Mouse (Mus musculus) urinary bladder, adult 2 months (tissue): ENCODE results near the gene Lrriq3. TPM values are rescaled to one million over a fixed set of nuclear protein-coding genes. Genes with fewer than 3 reads are reported as not detected.
A peak's percentile ranks its signal among the peaks of the same experiment; 100 is the strongest.

Experiments used
- DNase-seq: peaks from one replicate; pipeline ENCODE4 v3.0.0; 2022; ENCODE audit warnings: low spot score
- polyA plus RNA-seq: library from polyadenylated mRNA; depleted of rRNA; stranded (reverse); fragments of >200 nt; gene quantifications from 2 replicates; pipeline ENCODE4 v1.2.3, GENCODE M21; 2012; rRNA removed

Gene Lrriq3
- 0.91 and 1.1 TPM in 2 replicates for polyA plus RNA-seq

DNA sequence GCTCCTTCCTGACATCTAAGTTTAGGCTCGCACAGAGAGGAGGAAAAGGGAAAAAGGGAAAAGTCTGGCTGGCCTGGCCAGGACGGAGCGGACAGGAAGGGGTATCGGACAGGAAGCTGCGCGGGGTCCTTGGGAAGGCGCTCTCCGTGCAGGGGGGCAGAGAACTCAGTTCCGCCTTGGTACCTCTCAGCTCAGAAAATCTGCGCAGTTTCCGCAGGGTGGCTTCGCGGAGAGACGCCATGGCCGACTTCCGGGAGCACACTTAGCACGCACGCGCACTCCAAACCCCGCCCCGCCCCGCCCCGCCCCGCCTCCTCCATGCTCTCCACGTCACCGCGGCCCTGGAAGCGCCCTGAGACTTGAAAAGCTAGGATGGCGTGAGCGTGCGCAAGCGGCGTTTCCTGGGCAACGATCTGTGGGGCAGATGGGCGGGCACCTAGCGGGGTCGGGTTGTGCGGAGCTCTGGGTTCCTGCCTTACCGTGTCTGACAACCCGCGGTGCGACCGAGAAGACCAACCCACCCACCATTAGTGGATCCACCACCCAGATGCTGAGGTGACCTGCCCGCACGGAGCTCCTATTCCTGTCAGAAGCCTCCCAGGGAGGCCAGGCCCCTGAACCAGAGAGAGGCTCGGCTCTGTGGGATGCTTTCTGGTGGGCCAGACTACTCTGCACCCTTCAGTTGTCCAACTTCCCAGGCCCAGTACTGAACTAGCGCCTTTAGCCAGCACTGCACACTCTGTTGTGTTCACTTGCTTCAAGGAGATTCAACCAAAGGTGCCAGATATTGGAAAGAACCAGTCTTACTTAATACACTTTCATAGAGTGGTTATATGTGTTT lies at the start of gene Lrriq3, which contains the start of gene Fpgt:
Gene Lrriq3, plus strand, starts transcription at position 319 of the 841 bp plus-strand sequence.
Gene Fpgt, minus strand, starts transcription at position 288 of the 841 bp plus-strand sequence.
- peak; percentile 68 for DNase-seq

GRCm38 (mm10) chr3:155052021-155052420 lies 41.2 kb upstream of the Lrriq3 start:
- DNase-seq = no peak

GRCm38 (mm10) chr3:155053189-155053588 lies 40.0 kb upstream of the Lrriq3 start:
- DNase-seq = no peak

GRCm38 (mm10) chr3:155055231-155055916 lies 37.9 kb upstream of the Lrriq3 start, which contains the start of gene Tnni3k:
Tnni3k (minus strand) TSS chr3:155055407.
- DNase-seq = no peak

DNA sequence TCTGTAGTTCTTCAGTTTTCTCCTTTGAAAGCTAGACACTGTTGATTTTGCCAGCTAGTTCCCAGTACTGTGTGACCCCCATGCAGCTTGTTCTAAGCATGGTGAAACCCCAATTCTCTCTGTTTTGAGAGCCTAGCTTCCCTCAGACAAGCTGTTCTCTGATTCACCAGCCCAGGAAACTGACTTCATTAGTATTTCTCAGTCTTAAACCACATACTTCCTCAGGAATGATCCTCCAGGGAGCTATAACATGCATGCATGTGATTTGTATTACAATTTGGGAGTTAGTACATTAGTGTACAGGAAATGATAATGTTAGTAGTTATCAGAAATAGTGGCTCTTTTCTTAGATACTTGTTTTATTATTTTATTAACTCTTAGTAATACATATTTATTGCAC lies 36.6 kb upstream of the Lrriq3 start:
- DNase-seq = no peak

- DNase-seq = no peak
These were observed 35.7 kb upstream of the Lrriq3 start for GRCm38 (mm10) chr3:155057566-155057965.

- no peak for DNase-seq
These were observed 34.3 kb upstream of the Lrriq3 start for GRCm38 (mm10) chr3:155058800-155059448.

DNA sequence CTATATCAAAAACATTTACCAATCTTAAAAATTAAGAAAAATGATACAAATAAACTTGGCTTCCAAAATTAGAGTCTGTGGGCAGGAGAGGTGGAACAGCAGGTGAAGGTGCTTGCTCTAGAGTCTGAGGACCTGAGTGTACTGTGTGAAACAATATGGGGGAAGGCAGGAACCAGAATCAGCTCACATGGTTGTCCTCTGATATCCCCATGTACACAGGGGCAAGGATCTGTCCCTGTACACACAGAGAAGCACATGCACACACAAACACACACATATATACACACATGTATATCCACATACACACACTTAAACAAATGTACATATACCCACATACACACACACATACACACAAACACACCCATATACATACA lies 33.8 kb upstream of the Lrriq3 start:
- DNase-seq = no peak

GRCm38 (mm10) chr3:155077908-155078307 lies 15.3 kb upstream of the Lrriq3 start:
- no peak for DNase-seq

DNA sequence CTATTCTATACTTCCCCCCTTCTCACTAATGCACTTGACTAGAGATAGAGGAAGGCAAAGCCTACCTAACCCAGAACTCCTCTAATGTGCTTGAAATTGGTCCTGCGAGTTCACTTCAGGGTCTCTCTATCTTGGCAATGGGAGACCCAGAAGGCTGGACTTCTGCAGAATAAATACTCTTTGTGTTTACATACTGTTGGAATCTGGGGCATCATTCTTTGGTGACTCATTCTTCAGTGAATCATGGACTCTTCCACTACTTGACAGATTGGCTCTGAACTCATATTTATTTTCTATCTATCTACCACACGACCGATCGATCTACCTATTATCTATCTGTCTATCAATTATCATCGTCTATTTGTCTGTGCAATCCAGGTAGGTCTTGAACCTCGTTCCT lies 1.2 kb upstream of the Lrriq3 start:
- no peak for DNase-seq

GRCm38 (mm10) chr3:155099266-155099665 lies 6.0 kb downstream of the Lrriq3 start:
- DNase-seq = no peak

- no peak for DNase-seq
These were observed 12.7 kb downstream of the Lrriq3 start for GRCm38 (mm10) chr3:155105957-155106356.

DNA sequence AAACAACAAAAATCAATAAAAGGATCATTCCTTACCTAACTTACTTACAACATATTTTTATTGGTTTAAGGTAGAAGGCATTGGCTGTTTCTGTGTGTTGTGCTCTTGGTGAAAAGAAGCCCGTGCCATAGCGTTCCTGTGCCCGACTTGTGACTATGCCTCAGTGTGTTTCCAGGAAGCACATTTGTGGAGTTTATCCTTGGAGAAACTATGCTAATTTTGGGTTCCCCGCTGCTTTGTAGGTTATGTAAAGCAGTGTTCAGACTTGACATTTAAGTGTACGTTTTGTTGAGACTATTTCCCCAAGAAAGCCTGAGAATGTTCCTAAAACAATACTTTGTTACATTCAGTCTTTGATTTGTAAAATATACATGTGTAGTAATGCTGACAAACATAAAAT lies 44.5 kb downstream of the Lrriq3 start:
- no peak for DNase-seq

DNA sequence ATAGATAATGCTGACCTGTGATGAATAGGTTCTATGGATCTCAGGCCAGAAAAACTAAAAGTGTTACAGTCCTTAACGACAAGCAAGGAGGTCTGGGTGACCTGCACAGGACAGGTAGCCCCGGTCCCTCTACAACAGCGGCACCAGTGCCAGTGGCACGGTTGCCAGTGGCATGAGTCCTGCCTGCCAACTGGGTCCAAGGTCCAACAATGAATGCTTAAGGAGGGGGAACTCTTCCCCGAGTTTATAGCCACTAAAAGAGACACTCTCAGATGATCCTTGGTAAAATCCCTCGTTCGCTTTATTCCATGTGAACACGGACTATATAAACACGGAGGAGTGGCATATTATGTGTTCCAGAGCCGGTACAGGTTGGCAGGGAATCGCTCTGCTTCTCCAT lies 47.8 kb downstream of the Lrriq3 start:
- no peak for DNase-seq

- DNase-seq = no peak
These were observed 51.1 kb downstream of the Lrriq3 start for GRCm38 (mm10) chr3:155144368-155144767.

GRCm38 (mm10) chr3:155161842-155162241 lies 68.6 kb downstream of the Lrriq3 start:
- DNase-seq = no peak

DNA sequence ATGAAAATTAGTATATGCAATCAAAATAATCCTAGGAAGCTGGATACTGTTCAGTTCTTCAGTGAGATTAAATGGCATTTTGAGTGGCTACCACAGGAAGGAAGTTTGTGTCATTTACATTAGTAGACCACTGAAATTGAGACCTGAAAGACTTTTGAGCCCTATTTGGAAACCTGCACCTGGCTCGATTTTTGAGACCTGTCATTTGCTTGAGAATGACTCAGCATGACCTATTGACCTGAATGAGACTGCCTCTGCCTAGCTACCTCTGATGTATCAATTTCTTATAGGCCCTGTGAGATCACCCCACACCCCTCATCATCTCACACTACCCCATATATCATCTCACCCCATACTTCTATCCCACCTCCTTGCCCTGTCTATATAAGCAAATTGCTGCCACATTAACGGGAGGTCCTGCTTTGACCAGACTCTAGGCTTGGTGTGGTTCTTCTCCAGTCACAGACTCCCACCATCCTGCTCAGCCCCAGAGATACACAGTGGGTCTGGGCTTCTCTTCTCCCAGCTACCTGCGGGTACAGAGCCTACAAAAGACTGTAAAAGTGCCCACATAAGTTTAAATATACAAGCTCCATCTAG lies 87.2 kb downstream of the Lrriq3 start:
- DNase-seq = no peak

- DNase-seq = no peak
These were observed 93.2 kb downstream of the Lrriq3 start for GRCm38 (mm10) chr3:155186456-155186855.

GRCm38 (mm10) chr3:155188857-155189256 lies 95.6 kb downstream of the Lrriq3 start:
- no peak for DNase-seq

DNA sequence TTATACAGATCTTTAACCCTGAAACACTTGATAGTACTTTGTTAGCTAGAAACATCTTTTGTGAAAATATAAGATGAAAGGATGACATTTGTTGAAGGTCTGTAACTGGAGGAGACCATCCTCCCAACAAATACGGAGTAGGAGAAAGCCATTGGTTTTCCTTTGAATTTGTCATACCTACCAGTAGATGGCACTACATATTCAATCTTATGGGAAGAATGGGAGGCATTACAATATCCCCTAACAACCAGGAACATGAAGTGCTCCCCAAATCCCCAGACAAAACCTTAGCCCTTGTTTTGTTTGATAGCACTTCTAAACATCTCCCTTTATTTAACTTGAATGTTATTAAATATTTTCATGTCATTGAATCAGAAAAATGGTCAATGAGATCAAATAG lies 141.7 kb downstream of the Lrriq3 start:
- DNase-seq = no peak

GRCm38 (mm10) chr3:155235502-155235901 lies 142.3 kb downstream of the Lrriq3 start:
- no peak for DNase-seq
